Mouse (Mus musculus): ENCODE measurements around the gene Rundc3a.

Rundc3a gene

GRCm38 (mm10) chr11:102432896-102433295 is 39.7 kb downstream of the Rundc3a start:
- no peak for DNase-seq (ENCODE audit: low read depth, low spot score)

DNA sequence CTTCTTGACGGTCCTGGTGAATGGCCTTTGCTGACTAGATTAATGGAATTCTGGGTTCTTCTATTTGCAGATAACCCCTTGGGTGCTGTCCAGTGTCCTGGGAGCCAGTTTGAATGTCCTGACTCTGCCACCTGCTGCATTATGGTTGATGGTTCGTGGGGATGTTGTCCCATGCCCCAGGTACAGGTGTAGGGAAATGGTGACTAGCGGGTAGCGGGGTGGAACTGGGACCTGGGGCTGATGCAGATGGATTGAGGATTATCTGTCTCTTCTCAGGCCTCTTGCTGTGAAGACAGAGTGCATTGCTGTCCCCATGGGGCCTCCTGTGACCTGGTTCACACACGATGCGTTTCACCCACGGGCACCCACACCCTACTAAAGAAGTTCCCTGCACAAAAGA is 40.7 kb downstream of the Rundc3a start:
- DNase-seq (ENCODE audit: low read depth, low spot score) = no peak

DNA sequence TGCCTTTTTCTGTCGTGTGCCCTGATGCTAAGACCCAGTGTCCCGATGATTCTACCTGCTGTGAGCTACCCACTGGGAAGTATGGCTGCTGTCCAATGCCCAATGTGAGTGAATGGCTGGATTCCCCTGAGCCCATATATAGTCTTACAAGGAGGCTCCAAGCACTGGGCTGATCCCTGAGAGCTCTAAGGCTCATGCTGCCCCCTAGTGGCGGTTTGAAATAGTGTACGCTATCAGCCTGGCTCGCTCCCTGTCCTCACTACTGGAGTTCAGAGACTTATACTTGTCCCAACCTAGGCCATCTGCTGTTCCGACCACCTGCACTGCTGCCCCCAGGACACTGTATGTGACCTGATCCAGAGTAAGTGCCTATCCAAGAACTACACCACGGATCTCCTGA is 41.2 kb downstream of the Rundc3a start:
- DNase-seq (ENCODE audit: low read depth, low spot score) = no peak

DNA sequence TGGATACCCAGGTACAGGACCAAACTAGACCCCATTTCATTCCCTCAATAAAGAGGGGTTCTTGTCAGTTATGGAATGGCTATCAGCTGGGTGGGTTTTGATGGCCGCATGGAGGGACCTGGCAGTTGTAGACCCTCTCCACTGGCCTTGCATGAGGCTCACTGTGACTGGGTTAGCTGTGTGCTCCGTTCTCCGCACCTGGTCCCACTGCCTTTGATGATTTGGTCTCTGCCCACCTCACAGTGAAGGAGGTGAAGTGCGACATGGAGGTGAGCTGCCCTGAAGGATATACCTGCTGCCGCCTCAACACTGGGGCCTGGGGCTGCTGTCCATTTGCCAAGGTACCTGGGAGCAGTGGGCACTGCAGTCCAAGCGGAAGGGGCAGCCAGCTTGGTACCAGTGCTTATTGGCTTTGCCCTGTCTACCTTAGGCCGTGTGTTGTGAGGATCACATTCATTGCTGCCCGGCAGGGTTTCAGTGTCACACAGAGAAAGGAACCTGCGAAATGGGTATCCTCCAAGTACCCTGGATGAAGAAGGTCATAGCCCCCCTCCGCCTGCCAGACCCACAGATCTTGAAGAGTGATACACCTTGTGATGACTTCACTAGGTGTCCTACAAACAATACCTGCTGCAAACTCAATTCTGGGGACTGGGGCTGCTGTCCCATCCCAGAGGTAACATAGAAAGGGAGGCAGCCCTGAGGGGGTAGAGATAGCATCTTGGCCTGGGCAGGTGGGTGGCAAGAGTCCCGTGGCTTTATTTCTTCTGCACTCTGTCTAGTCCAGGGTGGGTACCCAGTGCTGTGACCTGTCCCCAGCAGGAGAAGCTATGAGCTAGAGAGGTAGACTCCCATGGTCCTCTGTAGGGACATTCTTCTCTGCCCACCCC is 41.9 kb downstream of the Rundc3a start:
- DNase-seq (ENCODE audit: low read depth, low spot score) = no peak

DNA sequence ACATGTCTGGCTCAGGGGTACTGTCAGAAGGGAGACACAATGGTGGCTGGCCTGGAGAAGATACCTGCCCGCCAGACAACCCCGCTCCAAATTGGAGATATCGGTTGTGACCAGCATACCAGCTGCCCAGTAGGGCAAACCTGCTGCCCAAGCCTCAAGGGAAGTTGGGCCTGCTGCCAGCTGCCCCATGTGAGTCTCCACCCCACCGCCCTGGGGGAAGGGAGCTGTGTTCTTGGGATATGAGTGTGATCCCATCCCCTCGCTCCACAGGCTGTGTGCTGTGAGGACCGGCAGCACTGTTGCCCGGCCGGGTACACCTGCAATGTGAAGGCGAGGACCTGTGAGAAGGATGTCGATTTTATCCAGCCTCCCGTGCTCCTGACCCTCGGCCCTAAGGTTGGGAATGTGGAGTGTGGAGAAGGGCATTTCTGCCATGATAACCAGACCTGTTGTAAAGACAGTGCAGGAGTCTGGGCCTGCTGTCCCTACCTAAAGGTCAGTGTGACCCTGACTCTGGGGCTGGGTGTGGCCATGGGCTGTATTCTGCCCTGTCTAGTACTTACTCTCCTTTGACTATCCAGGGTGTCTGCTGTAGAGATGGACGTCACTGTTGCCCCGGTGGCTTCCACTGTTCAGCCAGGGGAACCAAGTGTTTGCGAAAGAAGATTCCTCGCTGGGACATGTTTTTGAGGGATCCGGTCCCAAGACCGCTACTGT is 42.7 kb downstream of the Rundc3a start:
- no peak for DNase-seq (ENCODE audit: low read depth, low spot score)

DNA sequence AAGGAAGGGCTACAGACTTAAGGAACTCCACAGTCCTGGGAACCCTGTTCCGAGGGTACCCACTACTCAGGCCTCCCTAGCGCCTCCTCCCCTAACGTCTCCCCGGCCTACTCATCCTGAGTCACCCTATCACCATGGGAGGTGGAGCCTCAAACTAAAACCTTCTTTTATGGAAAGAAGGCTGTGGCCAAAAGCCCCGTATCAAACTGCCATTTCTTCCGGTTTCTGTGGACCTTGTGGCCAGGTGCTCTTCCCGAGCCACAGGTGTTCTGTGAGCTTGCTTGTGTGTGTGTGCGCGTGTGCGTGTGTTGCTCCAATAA is 43.2 kb downstream of the Rundc3a start:
- DNase-seq (ENCODE audit: low read depth, low spot score) = no peak

DNA sequence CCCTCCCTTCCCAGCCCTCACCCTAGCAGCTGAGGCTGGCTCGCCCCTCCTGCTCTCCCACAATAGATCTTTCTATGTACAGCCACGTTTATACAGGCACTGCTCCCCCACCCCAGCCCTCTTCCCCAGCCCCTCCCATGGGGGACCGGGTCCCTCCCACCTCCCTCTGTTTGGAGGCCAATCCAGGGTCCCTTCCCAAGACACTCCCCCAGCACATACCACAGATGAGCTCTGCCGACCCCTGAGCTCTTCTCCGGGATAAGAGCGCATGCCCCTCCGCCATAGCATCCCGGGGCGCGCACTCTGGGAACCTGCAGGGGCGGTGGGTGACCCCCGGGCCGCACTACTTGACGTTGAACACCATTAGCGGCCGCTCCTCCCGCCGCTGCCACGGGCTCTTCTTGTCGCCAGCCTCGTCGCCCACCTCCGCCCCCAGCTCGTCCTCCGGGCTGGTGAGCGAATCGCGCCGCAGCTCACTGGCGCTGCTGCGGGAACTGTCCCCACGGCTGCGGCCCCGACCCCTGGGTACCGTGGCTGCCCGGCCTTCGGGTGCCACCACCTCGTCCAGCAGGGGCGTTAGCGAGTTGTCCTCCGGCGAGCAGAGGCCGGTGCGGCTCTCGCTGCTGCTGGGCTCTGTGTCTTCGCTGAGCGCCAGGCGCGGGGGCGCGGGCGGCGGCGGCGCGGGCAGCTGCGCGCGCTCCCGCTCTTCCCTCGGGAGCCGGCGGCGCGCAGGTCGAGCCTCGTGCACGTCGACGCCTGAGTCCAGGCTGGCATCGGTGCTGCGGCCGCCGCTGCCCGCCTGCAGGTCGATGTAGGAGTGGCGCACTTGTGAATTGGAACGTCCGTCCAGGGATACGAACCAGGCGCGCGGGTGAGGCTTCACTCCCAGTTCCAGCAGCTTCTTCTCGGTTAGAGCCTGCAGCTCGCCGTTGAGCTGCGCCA is 44.2 kb downstream of the Rundc3a start:
- DNase-seq (ENCODE audit: low read depth, low spot score) = no peak

DNA sequence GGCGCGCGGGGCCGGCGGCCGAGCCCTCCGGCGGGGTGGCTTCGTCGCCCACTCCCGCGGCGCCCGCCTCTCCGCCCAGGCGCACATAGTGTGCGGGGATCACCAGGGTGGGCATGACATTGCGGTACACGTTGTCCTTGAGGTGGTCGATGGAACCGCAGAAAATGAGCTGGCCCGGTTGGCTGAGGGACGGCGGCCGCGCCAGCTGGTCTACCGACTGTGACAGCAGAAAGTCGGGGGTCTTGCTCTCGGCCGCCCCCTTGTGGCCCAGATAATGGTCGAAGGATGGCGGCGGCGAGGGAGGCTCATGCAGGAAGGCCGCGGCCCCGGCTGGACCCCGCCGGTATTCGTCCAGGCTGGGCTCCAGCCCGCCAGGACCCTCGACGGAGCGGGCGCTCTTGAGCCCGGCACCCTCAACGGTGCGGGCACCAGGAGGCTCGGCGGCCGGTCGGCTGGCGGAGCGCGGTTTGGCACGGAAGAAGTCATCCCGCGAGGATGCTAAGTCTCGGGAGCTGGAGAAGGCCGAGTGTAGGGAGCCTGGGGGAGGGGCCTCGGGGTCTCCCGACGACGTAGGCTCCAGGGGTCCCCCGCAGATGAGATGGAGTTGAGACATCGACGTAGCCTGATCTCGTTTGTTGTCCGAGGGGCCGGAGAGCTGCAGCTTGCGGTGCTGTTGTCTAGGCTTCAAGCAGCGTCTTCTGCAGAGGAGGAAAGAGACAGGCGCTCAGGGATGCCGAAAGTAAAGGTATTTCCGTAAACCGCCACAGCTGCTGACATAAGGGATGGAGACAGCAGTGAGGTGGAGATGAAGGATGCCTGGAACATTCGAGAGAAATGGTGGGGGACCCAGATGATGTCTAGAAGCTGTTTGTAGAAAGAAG is 45.2 kb downstream of the Rundc3a start:
- no peak for DNase-seq (ENCODE audit: low read depth, low spot score)

GRCm38 (mm10) chr11:102439093-102440082 is 46.2 kb downstream of the Rundc3a start:
- DNase-seq (ENCODE audit: low read depth, low spot score) = no peak

- DNase-seq (ENCODE audit: low read depth, low spot score) = no peak
These were observed 47.1 kb downstream of the Rundc3a start for GRCm38 (mm10) chr11:102440255-102440654.

- no peak for DNase-seq (ENCODE audit: low read depth, low spot score)
These were observed 48.2 kb downstream of the Rundc3a start for GRCm38 (mm10) chr11:102441434-102441833.

DNA sequence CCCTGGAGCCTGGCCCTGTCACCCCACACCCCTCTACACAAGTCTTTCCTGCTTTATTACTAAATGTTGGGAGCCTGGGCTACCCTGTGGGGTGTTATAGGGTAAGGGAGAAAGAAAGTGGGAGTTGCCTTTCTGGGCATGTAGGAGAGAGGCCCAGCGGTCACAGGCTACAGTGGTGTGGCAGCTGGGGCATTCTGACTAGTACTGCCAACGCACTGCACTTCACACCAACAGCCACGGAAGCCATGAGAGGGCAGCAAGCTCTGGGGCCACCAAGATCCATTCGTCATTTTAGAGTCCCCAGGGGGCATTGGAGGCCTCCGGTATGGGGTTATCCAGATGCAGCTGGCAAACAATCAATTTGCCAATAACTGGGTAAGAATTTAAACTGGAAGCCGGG is 48.9 kb downstream of the Rundc3a start:
- DNase-seq (ENCODE audit: low read depth, low spot score) = no peak

DNA sequence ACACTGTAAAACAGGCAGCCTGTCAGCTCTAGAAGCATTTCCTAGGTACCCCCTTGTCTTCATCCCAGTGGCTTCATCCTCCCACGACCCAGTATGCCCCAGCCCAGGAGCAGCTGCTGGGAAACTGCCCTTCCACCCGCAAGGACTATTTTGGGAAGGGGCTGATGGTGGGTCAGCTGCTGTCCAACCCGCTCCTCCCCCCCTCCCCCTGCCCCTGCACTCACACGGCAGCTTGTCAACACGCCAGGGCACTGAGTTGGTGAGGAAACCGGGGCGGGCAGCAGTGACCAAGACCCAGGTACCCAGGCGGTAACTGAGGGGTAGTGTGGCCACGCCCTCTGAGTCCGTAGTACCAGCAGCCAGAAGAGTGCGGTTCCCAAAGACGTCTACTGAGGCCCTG is 50.5 kb downstream of the Rundc3a start:
- DNase-seq (ENCODE audit: low read depth, low spot score) = no peak

DNA sequence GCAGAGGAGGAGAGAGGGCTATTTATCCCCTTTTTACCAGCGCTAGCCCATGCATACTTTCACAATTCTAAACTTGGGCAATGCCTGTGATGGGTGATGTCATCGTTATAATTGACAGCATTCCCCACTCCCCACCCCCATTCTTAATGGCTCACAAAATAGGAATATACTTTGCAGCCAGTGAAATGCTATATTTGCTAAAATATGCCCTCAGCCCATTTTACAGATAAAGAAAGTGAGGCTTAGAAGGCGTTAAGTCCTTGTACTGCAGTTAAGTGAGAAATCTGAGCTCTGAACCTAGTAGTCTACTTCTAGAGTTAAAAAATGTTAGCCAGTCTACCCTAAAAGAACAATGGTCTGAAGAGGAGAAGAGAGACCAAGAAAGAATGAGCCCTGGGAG is 51.1 kb downstream of the Rundc3a start:
- no peak for DNase-seq (ENCODE audit: low read depth, low spot score)

DNA sequence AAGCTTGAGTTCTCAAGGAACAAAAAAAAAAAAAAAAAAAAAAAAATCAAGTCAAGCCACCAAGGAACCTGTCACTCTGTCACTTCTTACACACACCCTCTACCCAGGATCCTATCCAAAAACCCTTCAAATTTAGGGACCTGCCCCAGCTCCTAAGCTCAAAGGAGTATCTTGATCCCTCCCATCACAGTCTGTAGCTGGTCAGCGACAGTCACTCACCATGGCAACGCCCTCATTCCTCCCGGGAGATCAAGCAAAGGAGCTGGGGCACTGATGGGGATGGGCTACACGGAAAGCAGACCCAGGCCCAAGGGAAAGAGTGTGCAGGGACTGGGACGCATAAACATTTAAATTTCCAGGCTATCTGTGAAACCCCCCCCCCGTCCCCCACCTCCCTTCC is 51.6 kb downstream of the Rundc3a start:
- DNase-seq (ENCODE audit: low read depth, low spot score) = no peak

GRCm38 (mm10) chr11:102445264-102445890 is 52.2 kb downstream of the Rundc3a start:
- DNase-seq (ENCODE audit: low read depth, low spot score) = no peak

DNA sequence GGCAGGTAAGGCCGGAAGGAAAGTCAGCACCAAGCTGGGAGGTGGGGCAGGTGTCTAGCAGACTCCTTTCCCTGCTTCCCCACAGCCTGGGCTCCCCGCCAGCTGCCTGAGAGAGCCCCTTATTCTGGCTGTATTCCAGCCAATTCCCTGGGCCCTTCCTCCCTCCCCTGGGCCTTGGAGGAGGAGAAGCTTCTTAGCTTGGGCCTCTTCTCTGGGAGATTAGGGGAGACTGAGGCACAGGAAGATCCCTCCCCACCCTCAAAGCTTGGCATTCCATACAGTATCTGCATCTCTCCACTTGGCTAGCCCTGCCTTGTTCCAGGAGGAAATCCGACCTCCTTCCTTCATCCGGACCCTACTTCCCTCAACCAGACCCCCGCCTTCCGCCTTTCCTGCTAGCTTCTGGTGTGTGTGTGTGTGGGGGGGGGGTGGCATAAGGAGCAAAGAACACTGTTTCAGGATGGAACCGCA is 52.7 kb downstream of the Rundc3a start:
- DNase-seq (ENCODE audit: low read depth, low spot score) = no peak

DNA sequence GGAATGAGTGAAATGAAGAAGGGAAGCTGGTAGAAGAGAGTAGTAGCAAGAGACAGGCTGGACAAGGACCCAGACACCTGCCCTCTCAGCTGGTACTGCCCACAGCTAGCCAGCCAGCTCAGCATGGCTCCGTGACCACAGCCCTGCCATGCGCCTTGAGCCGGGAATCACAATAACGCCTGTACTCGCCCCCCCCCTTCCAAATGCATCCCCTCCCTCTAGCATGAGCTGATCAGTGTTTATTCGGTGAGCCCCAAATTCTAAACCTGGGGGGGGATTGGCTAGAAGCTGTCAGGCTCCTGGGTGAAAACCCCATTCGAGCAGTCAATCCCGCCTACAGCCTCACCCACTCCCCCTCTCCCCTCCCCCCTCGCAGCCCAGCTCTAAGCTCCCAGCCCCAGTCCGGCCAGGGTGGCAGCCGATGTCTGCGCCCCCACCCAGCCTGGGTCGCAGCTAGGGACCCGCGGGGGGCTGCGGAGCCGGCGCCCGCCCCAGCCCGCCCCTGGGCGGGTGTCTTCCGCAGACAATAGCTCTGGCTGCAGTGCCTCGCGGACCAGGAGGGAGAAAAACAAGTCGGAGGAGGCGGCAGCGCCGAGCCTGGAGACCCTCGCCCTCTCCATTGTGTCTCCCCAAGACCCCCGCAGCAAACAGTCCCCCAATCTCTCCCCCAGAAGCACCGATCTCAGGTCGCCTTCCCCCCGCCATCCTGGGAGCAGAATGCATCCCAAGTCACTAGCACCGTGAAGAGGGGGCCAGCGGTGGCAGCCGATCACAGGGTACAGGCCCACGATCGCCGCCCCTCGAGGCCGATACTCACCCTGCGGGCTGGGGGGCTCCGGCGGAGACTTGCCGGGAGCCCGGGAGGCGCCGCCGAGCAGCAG is 53.6 kb downstream of the Rundc3a start:
- DNase-seq (ENCODE audit: low read depth, low spot score) = no peak

Measured in WW6 (cell line).